Mouse (Mus musculus): ENCODE data around the gene Cyth1.

DNA sequence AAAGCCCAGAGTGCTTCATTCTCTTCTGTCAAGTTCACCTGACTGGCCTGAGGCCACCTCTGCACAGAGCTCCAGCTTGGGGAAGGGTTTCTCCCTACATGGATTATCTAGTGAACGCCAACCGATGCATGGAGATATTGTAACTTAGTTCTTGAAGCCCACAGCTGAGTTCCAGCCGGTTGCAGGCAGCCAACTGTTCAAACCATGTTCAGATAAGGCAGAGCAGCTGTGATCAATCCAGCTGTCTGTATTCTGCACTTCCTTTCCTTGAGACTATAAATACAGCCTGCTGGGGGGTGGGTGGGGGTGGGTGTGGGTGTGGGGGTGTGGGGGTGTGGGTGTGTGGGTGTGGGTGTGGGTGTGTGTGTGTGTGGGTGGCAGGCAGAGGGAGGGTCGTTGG is 163.2 kb downstream of the Cyth1 start:
- no peak for TF ChIP-seq GATA1 (IDR thresholded peaks at IDR 0.05; ENCODE audit: borderline replicate concordance, low read length)
- no peak for TF ChIP-seq FLI1 (IDR thresholded peaks at IDR 0.05; ENCODE audit: low read length)
